Mouse (Mus musculus): ENCODE data around the gene Zfp768. TPM values are rescaled to one million over a fixed set of nuclear protein-coding genes. Genes with fewer than 3 reads are reported as not detected.
"Not testable (repeated sequence)": the region's sequence is repeated elsewhere in the genome, so short reads cannot be mapped to it uniquely, and the experiment has no call there.

Zfp768 gene
- polyA plus RNA-seq, 1 experiment from 2014 or later = 17.2 TPM

- ATAC-seq (ENCODE audit: low read depth) = peak; percentile 90
- WGBS = 4% methylated on average over 49 of the region's 49 CpGs
- H3K4me3 ChIP-seq = peak within 1 kb of the TSS; percentile 70
- peak within 1 kb of the TSS; percentile 79 for H3K9ac ChIP-seq
- H3K27ac ChIP-seq (replicated peaks) = peak within 1 kb of the TSS; percentile 72
- H3K9me3 ChIP-seq; H3K4me1 ChIP-seq (replicated peaks); H3K27me3 ChIP-seq: not testable (repeated sequence)
- peaks cover 21% of the 10 kb centered on the region for H3K36me3 ChIP-seq
- peak within 1 kb of the TSS; percentile 73 for H3K4me2 ChIP-seq
Observed at GRCm38 (mm10) chr7:127375271-127376245, 30.2 kb upstream of the Zfp768 start, which contains the start of gene Zfp747. Zfp747 (minus strand) TSS chr7:127376050.

GRCm38 (mm10) chr7:127371870-127372269, 26.5 kb upstream of the Zfp768 start:
- H3K9me3 ChIP-seq; H3K27me3 ChIP-seq; H3K27ac ChIP-seq (replicated peaks); H3K4me2 ChIP-seq; H3K9ac ChIP-seq; H3K4me3 ChIP-seq; ATAC-seq (ENCODE audit: low read depth); H3K4me1 ChIP-seq (replicated peaks): not testable (repeated sequence)
- peaks cover 21% of the 10 kb centered on the region for H3K36me3 ChIP-seq
- WGBS = 74% methylated on average over 3 of the region's 3 CpGs

- H3K4me1 ChIP-seq (replicated peaks) = peaks cover 5% of the 10 kb centered on the region
- H3K27ac ChIP-seq (replicated peaks) = no peak overlapping the region
- no peaks in the 10 kb centered on the region for H3K27me3 ChIP-seq
- H3K36me3 ChIP-seq = peaks cover 21% of the 10 kb centered on the region
- WGBS = 80% methylated on average over 2 of the region's 2 CpGs
- no peak for ATAC-seq (ENCODE audit: low read depth)
- H3K9me3 ChIP-seq = no peaks in the 10 kb centered on the region
- no peak overlapping the region for H3K9ac ChIP-seq
- no peak overlapping the region for H3K4me3 ChIP-seq
- no peak overlapping the region for H3K4me2 ChIP-seq
Observed at GRCm38 (mm10) chr7:127371213-127371612, 25.8 kb upstream of the Zfp768 start.

- peaks cover 9% of the 10 kb centered on the region for H3K4me1 ChIP-seq (replicated peaks)
- H3K36me3 ChIP-seq = no peaks in the 10 kb centered on the region
- no peaks in the 10 kb centered on the region for H3K9me3 ChIP-seq
- no peak overlapping the region for H3K9ac ChIP-seq
- ATAC-seq (ENCODE audit: low read depth) = no peak
- no peak overlapping the region for H3K27ac ChIP-seq (replicated peaks)
- no peak overlapping the region for H3K4me2 ChIP-seq
- WGBS = 81% methylated on average over 3 of the region's 3 CpGs
- H3K27me3 ChIP-seq = peaks cover 15% of the 10 kb centered on the region; the same call in 1 of the 2 replicates
- no peak overlapping the region for H3K4me3 ChIP-seq
Observed at GRCm38 (mm10) chr7:127366249-127366648, 20.9 kb upstream of the Zfp768 start.

- 62% methylated on average over 4 of the region's 4 CpGs for WGBS
- H3K27ac ChIP-seq (replicated peaks) = no peak overlapping the region
Observed at GRCm38 (mm10) chr7:127364166-127364565, 18.8 kb upstream of the Zfp768 start.

GRCm38 (mm10) chr7:127363475-127363921, 18.1 kb upstream of the Zfp768 start:
- H3K27ac ChIP-seq (replicated peaks) = no peak overlapping the region

More at GRCm38 (mm10) chr7:127364166-127364565, 18.8 kb upstream of the Zfp768 start:
- no peak overlapping the region for H3K9ac ChIP-seq
- peaks cover 30% of the 10 kb centered on the region for H3K27me3 ChIP-seq
- no peaks in the 10 kb centered on the region for H3K9me3 ChIP-seq
- no peak for ATAC-seq (ENCODE audit: low read depth)
- H3K4me2 ChIP-seq = peak overlapping the region; percentile 72
- peak overlapping the region; percentile 42 for H3K4me3 ChIP-seq
- no peaks in the 10 kb centered on the region for H3K36me3 ChIP-seq
- peaks cover 9% of the 10 kb centered on the region for H3K4me1 ChIP-seq (replicated peaks)

GRCm38 (mm10) chr7:127362418-127362817, 17.0 kb upstream of the Zfp768 start:
- Histone ChIP-seq H3K4me3 (peak overlapping the region; percentile 15; the same call in 1 of the 2 replicates), H3K4me2 (peak overlapping the region; percentile 37)
- 21% methylated on average over 13 of the region's 13 CpGs for WGBS

More at GRCm38 (mm10) chr7:127363475-127363921, 18.1 kb upstream of the Zfp768 start:
- H3K4me3 ChIP-seq = peak overlapping the region; percentile 42
- H3K27me3 ChIP-seq = peaks cover 30% of the 10 kb centered on the region
- no peaks in the 10 kb centered on the region for H3K36me3 ChIP-seq
- peak overlapping the region; percentile 72 for H3K4me2 ChIP-seq
- peaks cover 9% of the 10 kb centered on the region for H3K4me1 ChIP-seq (replicated peaks)
- no peaks in the 10 kb centered on the region for H3K9me3 ChIP-seq
- ATAC-seq (ENCODE audit: low read depth) = peak; percentile 75
- 2% methylated on average over 24 of the region's 24 CpGs for WGBS
- H3K9ac ChIP-seq = peak overlapping the region; percentile 69

GRCm38 (mm10) chr7:127361449-127361848, 16.1 kb upstream of the Zfp768 start:
- Histone ChIP-seq H3K4me2 (no peak overlapping the region), H3K4me3 (no peak overlapping the region), H3K9me3 (no peaks in the 10 kb centered on the region), H3K4me1 (replicated peaks) (peaks cover 9% of the 10 kb centered on the region), H3K36me3 (no peaks in the 10 kb centered on the region), H3K27me3 (peaks cover 30% of the 10 kb centered on the region), H3K9ac (no peak overlapping the region), H3K27ac (replicated peaks) (no peak overlapping the region)
- no peak for ATAC-seq (ENCODE audit: low read depth)
- 49% methylated on average over 13 of the region's 13 CpGs for WGBS

More at GRCm38 (mm10) chr7:127362418-127362817, 17.0 kb upstream of the Zfp768 start:
- not testable (repeated sequence) for H3K9me3 ChIP-seq; H3K36me3 ChIP-seq; ATAC-seq (ENCODE audit: low read depth); H3K27ac ChIP-seq (replicated peaks); H3K4me1 ChIP-seq (replicated peaks); H3K9ac ChIP-seq
- H3K27me3 ChIP-seq = peaks cover 30% of the 10 kb centered on the region

- no peak overlapping the region for H3K27ac ChIP-seq (replicated peaks)
- no peak for ATAC-seq (ENCODE audit: low read depth)
- no peaks in the 10 kb centered on the region for H3K9me3 ChIP-seq
- peaks cover 9% of the 10 kb centered on the region for H3K4me1 ChIP-seq (replicated peaks)
- H3K27me3 ChIP-seq = peaks cover 30% of the 10 kb centered on the region
- H3K4me3 ChIP-seq = no peak overlapping the region
- no peak overlapping the region for H3K4me2 ChIP-seq
- H3K36me3 ChIP-seq = no peaks in the 10 kb centered on the region
- no peak overlapping the region for H3K9ac ChIP-seq
- WGBS = 78% methylated on average over 4 of the region's 4 CpGs
Observed at GRCm38 (mm10) chr7:127360265-127360664, 14.9 kb upstream of the Zfp768 start.

GRCm38 (mm10) chr7:127358472-127358871, 13.1 kb upstream of the Zfp768 start:
- no peak overlapping the region for H3K4me2 ChIP-seq
- WGBS = 71% methylated on average over 4 of the region's 4 CpGs

GRCm38 (mm10) chr7:127357871-127358270, 12.5 kb upstream of the Zfp768 start:
- Histone ChIP-seq H3K4me2 (no peak overlapping the region), H3K27me3 (peaks cover 24% of the 10 kb centered on the region), H3K27ac (replicated peaks) (no peak overlapping the region), H3K4me1 (replicated peaks) (no peaks in the 10 kb centered on the region), H3K9ac (no peak overlapping the region), H3K4me3 (no peak overlapping the region), H3K9me3 (no peaks in the 10 kb centered on the region), H3K36me3 (no peaks in the 10 kb centered on the region)
- 64% methylated on average over 2 of the region's 2 CpGs for WGBS
- no peak for ATAC-seq (ENCODE audit: low read depth)

More at GRCm38 (mm10) chr7:127358472-127358871, 13.1 kb upstream of the Zfp768 start:
- H3K9me3 ChIP-seq = no peaks in the 10 kb centered on the region
- no peak overlapping the region for H3K27ac ChIP-seq (replicated peaks)
- H3K4me1 ChIP-seq (replicated peaks) = peaks cover 3% of the 10 kb centered on the region
- no peaks in the 10 kb centered on the region for H3K36me3 ChIP-seq
- ATAC-seq (ENCODE audit: low read depth) = no peak
- no peak overlapping the region for H3K9ac ChIP-seq
- H3K27me3 ChIP-seq = peaks cover 26% of the 10 kb centered on the region
- no peak overlapping the region for H3K4me3 ChIP-seq

GRCm38 (mm10) chr7:127355796-127356195, 10.4 kb upstream of the Zfp768 start:
- H3K4me3 ChIP-seq = no peak overlapping the region
- H3K27me3 ChIP-seq = peaks cover 16% of the 10 kb centered on the region; the same call in 1 of the 2 replicates
- H3K27ac ChIP-seq (replicated peaks) = no peak overlapping the region
- no peaks in the 10 kb centered on the region for H3K9me3 ChIP-seq
- no peak overlapping the region for H3K4me2 ChIP-seq
- no peak for ATAC-seq (ENCODE audit: low read depth)
- no peak overlapping the region for H3K9ac ChIP-seq
- H3K36me3 ChIP-seq = no peaks in the 10 kb centered on the region
- no peaks in the 10 kb centered on the region for H3K4me1 ChIP-seq (replicated peaks)
- WGBS = 58% methylated on average over 3 of the region's 3 CpGs
